Mouse (Mus musculus): ENCODE data around the gene AA986860.

Gene AA986860

DNA sequence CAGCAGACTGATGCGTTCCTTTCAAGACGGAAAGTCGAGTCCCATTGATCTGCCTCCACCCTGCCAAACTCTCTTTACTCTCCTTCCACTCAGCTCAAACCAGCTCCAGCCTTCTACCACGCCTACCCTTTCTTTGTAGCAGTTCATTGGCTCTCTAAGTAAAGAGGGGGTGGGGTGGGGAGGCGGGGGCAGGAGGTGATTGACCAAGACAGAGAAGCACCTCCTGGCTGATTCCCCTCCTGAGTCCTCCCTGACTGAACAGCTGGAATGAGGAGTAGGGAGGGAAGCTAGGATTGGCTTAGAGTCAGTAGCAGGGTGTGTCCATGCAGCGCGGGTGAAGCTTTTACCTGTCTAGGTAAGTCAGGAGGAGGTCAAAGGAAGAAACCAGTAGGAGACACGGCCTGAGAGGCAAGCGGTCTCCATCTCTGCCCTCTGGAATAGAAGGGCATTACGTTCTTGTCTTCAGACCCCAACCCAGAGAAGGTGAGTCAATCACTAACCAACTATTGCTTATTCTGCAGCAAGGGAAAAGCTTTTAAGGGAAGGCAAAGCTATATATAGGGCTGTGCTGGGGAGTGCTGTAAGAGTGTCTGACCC lies at the start of gene AA986860:
Gene AA986860, plus strand, starts transcription at position 236 of the 597 bp plus-strand sequence.
- DNase-seq (ENCODE audit: low spot score) = peak; percentile 23

DNA sequence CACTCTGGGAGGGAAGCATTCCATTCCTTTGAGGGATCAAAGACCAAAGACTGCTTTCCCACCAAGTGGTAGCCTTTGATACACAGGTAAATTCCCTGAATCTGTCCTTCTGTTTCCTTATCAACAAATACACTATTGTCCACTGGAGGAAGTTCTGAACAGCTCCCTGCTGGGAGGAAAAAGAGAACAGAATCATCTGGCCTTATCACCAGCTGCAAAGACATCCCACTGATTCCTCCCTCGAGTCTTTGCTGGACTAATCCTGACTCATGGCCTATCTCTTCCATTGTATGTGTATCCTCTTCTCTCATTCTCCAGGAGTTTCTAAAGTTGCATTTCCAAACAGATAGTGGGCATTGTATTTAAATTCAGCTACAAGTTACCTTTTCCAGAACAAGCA lies 47.9 kb upstream of the AA986860 start:
- DNase-seq (ENCODE audit: low spot score) = no peak

DNA sequence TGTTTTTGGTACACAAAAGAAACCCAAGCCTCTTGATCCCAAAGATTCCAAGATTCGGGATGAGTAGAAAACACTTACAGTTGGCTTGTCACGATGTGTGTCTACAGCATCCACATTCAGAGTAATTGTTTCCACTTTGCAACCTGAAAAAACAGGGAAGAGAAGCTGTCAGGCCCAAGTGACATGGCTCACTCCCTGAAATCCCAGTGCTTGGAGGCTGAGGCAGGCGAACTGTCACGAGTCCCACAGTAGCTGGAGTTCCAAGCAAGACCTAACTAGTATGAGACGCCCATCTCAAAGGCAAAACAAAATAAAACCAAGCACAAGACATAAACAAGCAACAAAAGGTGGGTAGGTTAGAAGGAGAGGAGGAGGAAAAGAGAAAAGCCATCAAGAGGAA lies 33.2 kb upstream of the AA986860 start:
- no peak for DNase-seq (ENCODE audit: low spot score)

DNA sequence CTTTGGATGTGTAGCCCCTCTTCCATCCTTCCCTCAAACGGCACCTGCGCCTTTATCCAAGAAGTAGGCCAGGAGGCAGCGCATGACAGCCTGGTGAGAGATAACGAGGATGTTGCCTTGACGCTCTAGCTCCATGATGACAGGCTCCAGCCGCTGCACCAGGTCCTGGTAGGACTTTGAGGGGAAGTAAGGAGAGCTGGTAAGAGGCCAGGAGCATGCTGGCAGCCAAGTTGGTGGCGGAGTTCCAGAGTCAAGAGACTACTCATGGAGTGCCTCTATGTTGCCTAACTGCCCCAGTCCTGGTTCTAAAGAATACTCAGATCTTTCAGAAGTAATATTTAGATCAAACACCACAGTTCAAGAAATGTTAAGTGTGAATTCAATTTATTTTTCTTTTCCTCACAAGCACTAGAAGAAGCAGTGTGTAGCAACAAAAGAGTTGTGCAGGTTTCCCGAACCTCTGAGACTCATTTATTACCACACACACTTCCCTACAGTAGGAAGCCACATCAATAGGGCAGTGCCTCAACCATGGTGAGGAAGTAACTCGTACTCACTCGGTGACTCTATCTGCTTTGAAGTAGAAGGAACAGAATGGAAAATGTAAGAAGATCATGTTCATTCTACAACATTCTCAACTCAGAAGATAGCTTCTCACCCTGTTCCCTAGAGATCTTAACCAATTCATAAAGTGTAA lies 31.7 kb upstream of the AA986860 start:
- no peak for DNase-seq (ENCODE audit: low spot score)

DNA sequence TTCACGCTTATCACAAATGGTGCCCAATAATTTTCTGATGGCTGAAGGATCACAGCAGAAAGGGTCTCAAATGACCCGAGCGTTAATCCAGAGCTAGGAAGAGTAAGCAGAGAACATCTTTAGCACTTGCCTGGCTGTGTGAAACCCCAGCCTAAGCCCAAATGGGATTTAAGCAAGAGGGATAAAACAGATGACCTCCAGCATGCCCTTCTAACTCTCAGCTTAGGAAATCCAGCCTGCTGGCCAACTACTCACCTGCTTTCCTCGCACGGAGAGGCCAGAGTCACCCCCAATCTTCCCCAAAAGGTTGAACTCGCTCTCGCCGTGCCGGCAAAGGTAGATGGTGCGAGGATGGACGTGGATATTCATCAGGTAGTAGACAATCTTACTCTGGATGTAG lies 29.8 kb upstream of the AA986860 start:
- no peak for DNase-seq (ENCODE audit: low spot score)

DNA sequence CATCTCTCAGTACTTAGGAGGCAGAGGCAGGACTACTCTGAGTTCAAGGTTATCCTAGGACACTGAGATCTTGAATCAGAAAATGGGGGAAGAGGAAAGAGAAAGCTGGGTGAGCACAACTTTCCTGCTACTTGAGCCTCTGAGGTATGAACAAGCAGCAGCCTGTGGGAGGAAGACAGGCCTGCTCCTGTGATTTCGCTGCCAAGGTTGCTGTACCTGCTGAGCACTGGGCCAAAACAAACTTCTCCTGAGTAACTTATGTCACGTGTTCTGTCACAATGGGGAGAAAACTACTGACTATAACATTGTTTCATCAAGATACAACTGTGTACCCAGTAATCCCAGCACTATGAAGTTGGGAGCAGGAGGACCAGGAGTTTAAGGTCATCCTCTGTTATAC lies 28.2 kb upstream of the AA986860 start:
- DNase-seq (ENCODE audit: low spot score) = no peak

DNA sequence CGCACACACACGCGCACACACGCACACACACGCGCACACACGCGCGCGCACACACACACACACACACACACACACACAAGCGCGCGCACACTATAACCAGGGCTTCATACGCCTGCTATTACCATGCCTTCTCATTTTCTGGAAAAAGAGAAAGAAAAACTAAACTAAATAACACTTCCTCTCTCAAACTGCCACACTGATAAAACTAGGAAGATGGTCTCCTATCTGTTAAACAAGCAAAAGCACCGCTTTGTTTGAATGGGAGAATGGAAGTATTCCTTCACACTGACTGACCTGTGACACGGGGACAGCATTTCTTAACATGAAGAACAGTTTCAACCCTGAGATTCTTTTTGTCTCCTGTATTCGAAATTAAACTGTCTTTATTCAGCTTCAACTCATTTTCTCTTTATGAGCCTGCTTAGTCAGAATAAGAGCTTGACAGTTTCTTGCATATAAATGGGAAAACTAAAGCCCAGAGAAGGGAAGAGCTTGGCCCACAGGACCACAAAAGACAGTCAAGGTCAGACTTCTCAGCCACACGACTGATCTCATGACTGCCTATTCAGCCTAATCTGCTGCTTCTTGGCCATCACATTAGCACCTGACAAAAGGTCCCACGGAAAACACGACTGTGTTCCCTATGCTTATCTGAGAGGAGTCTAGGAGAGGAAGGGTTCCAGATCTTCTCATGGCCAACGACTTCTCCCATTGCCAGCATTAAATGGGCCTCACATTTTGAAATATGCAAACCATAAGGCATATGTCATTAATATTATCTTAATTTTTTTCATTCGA lies 21.3 kb upstream of the AA986860 start:
- no peak for DNase-seq (ENCODE audit: low spot score)

DNA sequence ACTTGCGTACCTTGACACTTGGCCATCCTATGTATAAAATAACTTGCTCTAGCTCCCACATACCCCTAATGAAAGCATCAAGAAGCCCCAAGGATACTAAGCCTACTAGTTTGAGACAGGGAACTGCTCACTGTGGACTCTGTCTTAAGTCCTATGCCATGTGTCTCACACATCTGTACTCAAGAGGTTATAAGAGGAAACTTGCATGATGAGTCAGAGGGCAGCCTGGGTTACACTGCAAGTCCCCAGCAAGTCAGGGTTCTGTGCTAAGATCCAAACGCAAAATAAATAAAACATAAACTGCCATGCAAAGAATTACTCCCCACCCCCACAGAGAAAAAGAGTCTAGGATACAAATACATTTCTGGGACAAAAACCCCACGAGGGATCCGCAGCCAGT lies 17.7 kb upstream of the AA986860 start:
- no peak for DNase-seq (ENCODE audit: low spot score)

DNA sequence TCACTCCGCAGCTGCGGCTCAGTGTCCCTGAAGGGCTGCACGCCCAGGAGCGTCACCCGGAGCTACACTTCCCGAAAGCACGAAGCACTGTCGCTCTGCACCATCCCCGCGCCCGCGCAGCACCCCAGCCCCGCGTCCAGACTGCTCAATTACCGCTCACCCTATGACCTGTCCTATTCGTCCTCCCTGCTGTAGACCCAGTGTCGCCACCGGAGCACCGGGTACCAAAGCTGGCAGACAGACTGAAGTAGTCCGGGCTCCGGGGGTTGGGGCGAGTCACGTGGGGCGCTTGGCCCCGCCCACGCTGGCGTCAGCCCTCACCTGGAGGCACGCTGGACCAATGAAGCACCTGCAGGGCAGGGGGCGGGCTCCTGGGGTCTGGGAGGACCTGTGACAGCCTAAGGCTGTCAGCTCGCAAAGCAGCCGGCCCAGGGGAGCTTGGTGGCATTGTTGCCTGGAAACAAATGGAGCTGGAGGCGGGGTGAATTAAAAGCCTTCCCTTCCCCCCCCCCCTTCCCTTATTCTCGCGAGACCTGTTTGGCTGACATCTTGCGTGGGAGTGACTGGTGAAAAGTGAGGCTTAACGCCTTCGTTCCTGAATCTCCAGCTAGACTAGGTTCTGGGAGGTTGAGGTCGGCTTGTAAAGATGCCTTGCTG lies 16.1 kb upstream of the AA986860 start, which contains the start of gene Gm29427:
Gene Gm29427, minus strand, starts transcription at position 239 of the 657 bp plus-strand sequence.
- DNase-seq (ENCODE audit: low spot score) = peak; percentile 89

DNA sequence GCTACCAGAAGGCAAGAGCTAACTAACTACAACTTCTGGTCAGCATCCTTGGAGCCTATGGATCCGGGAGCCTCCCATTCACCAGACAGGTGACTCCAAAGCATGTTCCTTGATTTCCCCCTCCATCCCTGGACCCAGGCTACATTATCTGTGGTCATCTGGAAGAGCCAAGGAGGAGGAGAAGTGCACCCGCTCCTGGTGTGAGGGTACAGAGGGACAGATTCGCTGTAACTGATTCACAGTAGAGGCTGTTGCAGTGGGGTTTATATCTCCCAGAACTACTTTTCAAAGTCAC lies 15.6 kb upstream of the AA986860 start:
- DNase-seq (ENCODE audit: low spot score) = no peak

DNA sequence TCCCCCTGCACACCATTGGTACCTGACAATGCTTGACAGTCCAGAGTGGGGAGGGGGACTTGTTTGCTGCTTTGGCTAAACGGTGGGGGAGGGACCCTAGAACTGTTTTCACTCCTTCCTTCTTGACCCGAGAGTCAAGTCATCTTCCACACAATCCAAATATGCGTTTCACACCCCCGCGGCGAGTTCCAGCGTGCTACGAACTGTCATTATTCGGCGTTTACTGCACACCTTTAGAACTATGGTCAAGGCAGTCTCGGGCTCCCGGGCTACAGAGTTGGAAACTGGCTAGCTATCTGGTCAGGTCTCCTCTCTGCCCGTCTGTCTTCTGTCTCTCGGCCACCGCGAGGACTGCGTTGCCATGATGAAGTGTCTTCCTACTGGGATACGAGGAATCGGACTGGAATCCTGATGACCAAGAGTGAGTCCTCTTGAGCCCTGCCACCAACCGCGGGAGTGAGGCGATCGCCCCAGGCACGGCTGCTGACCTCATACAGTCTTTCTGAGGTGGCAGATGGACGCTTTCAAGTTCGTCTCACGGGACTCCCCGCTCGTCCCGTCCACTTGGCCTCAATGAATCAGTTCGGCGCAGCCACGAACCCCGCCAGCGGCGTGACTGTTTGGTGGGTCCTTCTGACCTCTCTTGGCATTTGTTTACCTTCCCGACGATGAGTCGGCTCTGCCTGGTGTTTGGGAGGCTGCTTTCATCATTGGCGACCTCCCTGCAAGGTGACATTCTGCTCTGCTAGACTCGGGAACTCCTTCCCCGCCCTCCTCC lies 15.1 kb upstream of the AA986860 start:
- no peak for DNase-seq (ENCODE audit: low spot score)

DNA sequence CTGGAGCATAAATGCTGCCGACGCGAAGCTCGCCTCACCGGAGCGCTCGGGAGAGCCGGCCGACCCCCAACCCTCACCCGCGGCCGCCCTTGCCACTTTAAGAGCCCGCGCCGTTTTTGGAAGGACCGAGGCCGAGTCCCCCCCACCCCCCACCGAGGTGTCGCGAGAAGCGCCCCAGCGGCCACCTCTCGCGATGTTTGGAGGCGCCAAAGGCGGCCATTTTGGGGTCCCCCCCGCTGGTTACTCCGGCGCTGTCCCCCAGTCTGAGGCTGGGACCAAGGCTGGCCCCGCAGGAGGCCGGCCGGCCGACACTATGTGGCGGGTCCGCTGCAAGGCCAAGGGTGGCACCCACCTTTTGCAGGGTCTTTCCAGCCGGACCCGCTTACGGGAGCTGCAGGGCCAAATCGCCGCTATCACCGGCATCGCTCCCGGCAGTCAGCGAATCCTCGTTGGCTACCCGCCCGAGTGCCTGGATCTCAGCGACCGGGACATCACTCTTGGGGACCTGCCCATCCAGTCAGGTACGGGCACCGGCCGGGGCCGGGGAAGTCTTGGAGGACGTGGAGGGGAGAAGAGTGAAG lies 14.4 kb upstream of the AA986860 start, which contains the start of gene Yod1:
Gene Yod1, plus strand, starts transcription at position 37 of the 581 bp plus-strand sequence.
- peak; percentile 90 for DNase-seq (ENCODE audit: low spot score)

DNA sequence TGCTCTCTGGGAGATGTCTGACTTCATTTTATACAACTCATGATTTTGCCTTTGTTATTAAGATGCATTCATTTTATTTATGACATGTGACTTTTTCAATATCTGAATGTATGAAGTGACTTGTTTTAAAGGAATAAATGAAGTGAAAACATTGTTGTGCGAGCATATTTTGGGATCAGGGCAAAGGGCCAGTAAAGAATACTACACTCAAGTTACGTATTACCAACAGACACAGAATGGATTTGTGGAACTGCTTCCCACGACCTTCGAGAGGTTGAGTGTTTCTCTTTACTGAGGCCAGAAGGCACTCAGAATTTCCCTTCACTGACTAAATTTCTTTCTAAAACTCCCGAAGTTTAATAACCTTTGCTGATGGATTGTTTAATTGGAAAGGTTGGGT lies 7.6 kb upstream of the AA986860 start:
- no peak for DNase-seq (ENCODE audit: low spot score)

DNA sequence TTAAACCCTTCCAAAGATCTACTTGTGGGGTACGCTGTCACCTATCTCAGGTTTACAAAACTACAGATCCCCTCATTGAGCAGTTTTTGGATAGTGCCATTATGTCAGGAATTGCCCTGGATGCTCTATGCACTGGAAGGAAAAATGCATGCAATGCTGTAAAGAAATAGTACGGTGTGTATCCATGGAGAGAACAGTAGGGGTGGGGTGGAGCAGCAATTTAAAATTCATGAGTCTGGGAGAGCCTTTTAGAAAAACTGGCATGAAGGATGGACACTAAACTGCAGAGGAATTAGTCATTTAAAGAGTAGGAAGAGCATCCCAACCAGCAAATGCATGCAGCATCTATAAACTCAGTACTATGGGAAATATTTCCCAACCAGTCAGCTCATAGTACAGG lies 5.4 kb upstream of the AA986860 start:
- DNase-seq (ENCODE audit: low spot score) = no peak

DNA sequence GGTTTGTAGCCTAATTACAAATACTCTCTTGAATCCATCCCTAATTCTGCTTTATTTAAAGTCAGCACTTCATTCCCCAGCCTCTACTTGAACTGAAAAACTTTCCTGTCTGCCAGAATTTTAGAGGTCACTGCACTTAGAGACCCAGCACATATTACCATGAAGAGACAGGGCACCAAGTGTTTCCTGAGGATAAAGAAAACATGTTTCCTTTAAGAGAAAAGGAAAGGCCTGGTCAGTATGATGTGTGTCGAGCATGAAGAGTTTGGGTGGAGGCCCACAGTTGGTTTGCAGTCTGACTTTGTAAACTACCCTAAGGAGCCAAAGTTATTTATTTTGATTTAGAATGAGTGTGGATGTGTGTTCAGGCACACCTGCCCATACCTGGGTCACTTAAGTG lies 3.7 kb upstream of the AA986860 start:
- no peak for DNase-seq (ENCODE audit: low spot score)

DNA sequence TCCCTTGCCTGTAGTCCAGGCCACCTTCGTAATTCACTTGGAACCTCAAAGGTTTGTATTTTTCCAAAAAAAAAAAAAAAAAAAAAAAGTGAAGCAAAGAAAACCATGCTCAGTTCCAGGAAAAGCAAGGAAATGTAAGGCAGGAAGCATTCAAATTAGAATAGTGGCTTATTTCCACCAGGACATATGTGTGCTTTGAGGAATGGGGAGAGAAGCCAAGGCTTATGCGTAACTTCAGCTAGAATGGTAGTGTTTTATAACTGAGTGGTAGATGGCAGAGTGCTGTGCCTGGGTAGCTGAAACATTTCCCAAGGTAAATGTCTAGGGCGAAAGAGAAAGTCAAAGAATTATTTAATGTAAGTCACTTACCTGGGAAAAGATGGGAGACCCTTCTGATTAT lies 3.1 kb upstream of the AA986860 start:
- no peak for DNase-seq (ENCODE audit: low spot score)

DNA sequence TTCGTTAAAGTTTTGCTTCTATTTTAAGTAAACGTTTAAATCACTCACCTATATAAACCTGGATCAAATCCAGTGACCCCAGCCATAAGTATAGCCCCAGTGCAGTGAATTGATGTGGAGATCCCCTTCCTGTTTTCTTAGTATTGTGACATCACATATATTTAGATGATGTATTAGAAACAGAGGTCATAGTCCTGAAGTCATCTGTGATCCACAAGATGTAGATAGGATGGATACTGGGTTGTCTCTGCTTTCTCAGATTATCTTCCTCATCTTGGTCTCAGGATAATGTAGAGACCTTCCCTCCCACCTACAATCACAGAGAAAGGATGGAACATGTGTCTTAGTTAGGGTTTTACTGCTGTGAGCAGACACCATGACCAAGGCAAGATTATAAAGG lies 2.6 kb upstream of the AA986860 start, which contains the start of gene Pfkfb2:
Gene Pfkfb2, minus strand, starts transcription at position 101 of the 400 bp plus-strand sequence.
- no peak for DNase-seq (ENCODE audit: low spot score)

DNA sequence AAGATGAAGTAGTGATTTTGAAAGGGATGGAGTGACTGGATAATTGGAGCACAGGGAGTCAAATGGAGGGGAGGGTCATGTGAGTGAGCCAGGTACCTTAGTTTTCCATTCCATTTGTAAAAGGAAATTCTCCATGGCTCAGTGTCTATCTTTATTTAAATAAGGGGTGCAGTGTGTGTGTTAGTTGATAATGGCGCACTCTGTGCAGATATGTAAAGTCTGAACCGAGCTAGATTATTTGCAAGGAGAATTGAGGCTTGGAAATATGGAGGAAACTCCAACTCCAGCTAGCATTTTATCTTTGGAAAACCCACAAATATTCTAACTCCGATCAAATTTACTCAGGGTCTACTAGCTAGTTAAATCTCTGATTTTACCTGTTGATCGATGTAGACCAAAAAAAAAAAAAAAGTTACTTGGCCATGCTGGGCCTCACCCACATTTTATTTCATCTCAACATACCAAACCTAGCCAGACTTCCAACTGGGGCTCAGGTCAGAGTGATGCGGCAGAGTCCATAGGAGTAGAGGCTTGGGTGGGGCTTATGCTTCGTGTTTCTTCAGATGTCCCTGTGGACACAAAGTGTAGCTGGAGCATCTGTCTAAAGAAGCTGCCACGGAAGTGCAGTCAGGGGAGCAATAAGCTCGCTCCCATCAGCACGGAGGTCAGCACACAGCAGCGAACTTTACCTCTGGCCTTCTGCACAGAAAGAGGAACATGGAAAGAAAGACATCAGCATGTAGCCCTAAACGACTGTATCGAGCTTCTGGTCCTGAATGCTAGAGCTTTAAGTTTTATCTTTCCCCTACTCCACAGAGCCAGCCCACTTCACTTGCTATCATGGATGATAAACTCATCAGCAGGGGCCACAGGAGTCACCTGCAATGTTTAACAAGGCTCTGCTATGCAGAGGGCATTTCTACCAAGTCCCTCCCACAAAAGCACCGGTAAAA lies 1.2 kb downstream of the AA986860 start:
- no peak for DNase-seq (ENCODE audit: low spot score)

DNA sequence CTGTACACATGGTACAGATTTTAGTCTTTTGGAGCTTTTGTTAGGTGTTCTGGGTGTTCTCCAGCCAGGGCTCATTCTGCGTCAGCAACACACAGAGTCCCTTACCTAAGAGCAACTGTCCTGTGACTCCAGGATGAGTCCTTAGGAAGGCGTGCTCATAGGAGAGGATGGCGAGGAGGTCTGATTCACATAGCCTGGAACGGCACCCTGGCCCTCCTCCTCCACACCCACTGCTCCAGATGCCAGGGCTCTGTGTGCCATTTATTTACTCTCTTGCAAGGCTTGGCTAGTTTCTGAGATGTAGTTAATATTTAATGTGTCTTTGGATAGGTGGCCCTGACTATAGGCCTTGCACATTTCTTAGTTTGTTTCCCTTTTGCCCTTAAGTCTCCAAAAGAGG lies 1.9 kb downstream of the AA986860 start:
- peak; percentile 28 for DNase-seq (ENCODE audit: low spot score)

DNA sequence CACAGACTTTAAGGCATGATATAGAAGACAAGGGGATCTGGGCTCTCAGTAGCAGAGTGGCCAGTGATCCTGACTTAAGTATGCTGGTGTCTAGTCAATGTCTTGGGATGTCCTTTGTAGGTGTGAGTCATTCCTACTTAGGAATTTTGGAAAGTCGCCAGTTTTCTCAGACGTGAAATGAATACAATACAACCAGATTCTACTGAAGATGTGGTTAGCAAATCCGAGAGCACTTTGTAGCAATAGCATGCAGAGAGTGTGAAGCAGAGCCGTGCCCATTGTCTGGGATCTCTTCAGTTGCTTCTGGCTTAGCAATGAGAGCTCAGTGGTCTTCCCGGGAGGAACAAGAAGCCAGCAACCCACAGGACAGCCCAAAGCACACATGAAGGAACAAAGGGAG lies 2.7 kb downstream of the AA986860 start:
- no peak for DNase-seq (ENCODE audit: low spot score)

Data from urinary bladder, postnatal 25 days (tissue).